Mouse (Mus musculus): ENCODE results near the gene Sox21. TPM values are rescaled to one million over a fixed set of nuclear protein-coding genes. Genes with fewer than 3 reads are reported as not detected.
A peak's percentile ranks its signal among the peaks of the same experiment; 100 is the strongest.

Gene Sox21
- not detected in 2 replicates for total RNA-seq (2017)

- ATAC-seq (replicated peaks in 1 of 2; ENCODE audit: insufficient read depth in 1 of 2, low FRiP score in 2 of 2, low TSS enrichment in 1 of 2, low read depth in 1 of 2, poor library complexity in 2 of 2, severe bottlenecking in 2 of 2), result peak; percentile 27 to 47; a peak in 1 of 4 replicates
Observed at GRCm38 (mm10) chr14:118236886-118237289, at the start of gene Sox21. Gene Sox21, minus strand, starts transcription at chr14:118237030.

DNA sequence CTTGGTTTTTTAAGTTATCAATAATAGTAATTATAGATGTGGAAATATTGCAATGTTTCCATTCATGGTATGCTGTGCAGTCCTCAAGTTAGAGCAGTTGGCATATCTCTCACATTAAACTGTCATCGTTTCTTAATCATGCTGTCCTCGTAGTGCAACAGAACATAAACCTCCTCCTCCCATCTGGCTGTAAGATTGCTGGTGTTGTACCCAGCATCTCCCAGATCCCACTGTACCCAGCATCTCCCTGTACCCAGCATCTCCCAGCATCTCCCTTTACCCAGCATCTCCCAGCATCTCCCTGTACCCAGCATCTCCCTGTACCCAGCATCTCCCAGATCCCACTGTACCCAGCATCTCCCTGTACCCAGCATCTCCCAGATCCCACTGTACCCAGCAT is 49.3 kb upstream of the Sox21 start:
- ATAC-seq (replicated peaks in 1 of 2; ENCODE audit: insufficient read depth in 1 of 2, low FRiP score in 2 of 2, low TSS enrichment in 1 of 2, low read depth in 1 of 2, poor library complexity in 2 of 2, severe bottlenecking in 2 of 2), result no peak

- ATAC-seq (replicated peaks in 1 of 2; ENCODE audit: insufficient read depth in 1 of 2, low FRiP score in 2 of 2, low TSS enrichment in 1 of 2, low read depth in 1 of 2, poor library complexity in 2 of 2, severe bottlenecking in 2 of 2), result no peak
Observed at GRCm38 (mm10) chr14:118282917-118283316, 46.1 kb upstream of the Sox21 start.

DNA sequence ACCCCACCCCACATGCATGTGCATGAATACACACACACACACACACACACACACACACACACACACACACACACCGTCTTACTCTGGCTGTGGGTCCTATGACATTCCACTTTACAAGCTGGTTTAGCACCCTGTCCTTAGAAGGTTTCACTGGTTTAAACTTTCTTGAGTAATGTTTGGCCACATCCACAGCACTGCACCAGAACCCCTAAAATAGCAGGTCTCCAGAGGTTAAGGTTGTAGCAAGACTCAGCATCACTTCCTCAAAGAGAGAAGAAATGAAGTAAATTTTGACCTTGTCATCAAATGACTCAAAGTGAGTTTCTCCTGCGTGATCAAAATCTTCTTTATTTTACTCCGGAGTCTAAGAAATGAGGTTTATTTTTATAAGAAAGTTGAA is 45.4 kb upstream of the Sox21 start:
- no peak; a peak in 1 of 4 replicates for ATAC-seq (replicated peaks in 1 of 2; ENCODE audit: insufficient read depth in 1 of 2, low FRiP score in 2 of 2, low TSS enrichment in 1 of 2, low read depth in 1 of 2, poor library complexity in 2 of 2, severe bottlenecking in 2 of 2)

DNA sequence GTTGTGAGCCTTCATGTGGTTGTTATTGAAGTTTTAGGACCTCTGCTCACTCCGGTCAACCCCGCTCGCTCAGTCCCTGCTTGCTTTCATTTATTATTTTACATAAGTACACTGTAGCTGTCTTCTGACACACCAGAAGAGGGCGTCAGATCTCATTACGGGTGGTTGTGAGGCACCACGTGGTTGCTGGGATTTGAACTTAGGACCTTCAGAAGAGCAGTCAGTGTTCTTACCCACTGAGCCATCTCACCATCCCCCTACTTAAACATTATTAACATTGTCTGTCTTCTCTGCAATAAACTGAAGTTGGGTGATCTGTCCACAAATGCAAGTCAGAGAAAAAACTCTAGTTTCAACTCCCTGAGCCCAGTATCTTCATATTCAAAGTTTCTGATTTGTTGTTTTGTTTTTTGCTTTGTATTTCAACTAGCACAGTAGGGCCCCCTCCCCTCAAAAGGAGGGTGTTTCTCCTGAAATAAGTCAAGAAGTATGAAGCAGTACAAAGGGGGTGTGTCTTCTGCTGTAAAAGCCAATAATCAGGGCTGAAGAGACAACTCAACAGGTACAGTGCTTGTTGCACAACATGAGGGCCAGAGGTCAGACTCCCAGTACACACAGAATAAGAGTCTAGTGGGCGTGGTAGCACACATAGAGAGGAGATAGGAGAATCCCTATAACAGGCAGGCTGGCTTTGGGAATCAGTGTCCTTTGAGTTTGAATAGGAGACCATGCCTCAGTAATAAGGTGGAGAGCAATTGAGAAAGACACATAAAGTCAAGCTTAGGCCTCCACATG is 41.1 kb upstream of the Sox21 start:
- no peak for ATAC-seq (replicated peaks in 1 of 2; ENCODE audit: insufficient read depth in 1 of 2, low FRiP score in 2 of 2, low TSS enrichment in 1 of 2, low read depth in 1 of 2, poor library complexity in 2 of 2, severe bottlenecking in 2 of 2)

DNA sequence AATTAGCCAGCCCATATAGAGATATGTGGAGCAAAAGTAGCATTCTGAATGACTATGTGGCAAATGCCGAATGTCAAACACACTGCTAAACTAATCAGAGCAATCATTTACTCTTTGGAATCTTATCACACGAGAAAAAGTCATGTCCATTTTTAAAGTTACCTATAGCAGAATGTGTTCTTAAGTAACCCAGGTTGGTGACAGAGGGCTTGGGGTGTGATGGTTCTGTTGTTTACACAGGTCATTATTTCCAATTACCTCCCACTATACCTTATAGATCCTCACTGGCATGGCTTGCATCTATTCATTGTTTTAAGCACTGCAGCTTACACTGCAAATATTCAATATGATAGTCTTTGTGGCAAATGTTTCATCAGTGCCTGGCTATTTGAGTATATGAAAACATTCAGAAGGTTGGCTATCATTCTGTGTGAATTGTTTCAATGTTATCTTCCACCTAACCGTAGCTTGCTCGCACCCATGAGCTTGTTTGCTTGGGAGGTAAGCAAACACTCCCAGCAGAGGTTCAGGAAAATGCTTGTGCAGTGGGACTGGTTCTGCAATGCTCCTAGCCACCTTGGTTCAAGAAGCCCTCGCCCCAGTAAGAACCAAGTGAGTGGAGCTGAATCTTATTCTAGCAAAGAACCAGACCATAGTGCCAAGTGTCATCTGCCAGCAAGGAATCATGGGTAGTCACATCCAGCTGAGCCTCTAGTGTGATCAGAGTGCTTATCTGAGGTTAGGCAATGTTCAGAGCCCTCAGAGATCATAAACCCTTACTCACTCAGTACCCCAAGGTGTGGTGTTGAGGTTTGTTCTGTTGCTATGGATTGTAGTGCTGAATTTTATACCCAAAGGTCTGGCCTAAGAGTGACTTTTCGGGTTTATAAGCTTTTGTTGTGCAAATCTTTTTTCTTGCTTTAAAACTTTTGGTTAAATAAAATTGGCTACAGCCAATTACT is 36.0 kb upstream of the Sox21 start:
- no peak for ATAC-seq (replicated peaks in 1 of 2; ENCODE audit: insufficient read depth in 1 of 2, low FRiP score in 2 of 2, low TSS enrichment in 1 of 2, low read depth in 1 of 2, poor library complexity in 2 of 2, severe bottlenecking in 2 of 2)

DNA sequence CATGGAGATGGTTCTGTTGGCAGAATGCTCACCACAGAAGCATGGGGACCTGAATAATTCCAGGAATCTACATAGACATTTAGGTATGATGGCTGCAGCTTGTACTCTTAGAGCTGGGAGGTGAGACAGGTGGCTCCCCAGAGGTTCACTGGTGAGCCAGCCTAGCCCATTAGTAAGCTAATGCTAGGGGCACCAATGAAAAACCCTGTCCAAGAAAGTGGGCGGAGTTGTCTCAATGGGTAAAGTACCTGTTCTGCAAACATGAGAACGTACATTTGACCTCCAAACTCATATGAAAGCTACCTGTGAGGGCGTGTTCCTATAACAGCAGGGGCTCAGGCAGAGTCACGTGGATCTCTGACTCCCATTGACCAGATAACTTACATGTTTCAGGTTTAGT is 32.0 kb upstream of the Sox21 start:
- no peak for ATAC-seq (replicated peaks in 1 of 2; ENCODE audit: insufficient read depth in 1 of 2, low FRiP score in 2 of 2, low TSS enrichment in 1 of 2, low read depth in 1 of 2, poor library complexity in 2 of 2, severe bottlenecking in 2 of 2)

DNA sequence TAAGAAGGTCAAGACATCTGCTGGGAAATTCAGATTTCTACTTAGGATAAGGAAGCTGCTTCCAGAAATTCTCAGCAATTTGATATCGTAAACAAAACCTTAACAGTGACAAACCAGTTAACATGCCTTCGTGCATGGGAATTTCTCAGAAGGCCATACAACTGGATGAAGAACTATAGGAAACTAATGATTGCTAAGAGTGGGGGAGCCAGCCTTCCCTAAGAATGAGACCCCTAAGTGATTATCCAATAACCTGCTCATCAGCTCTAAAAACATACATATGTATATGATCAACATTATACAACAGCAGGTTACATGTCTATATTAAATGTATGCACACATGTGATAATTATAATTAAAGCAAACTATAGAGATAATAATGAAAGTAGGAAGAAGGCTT is 29.8 kb upstream of the Sox21 start, which contains the start of gene Gm9376:
Gene Gm9376 (plus strand): TSS at position 301 of the 400 bp plus-strand sequence.
- no peak for ATAC-seq (replicated peaks in 1 of 2; ENCODE audit: insufficient read depth in 1 of 2, low FRiP score in 2 of 2, low TSS enrichment in 1 of 2, low read depth in 1 of 2, poor library complexity in 2 of 2, severe bottlenecking in 2 of 2)

GRCm38 (mm10) chr14:118253381-118253780 is 16.6 kb upstream of the Sox21 start:
- ATAC-seq (replicated peaks in 1 of 2; ENCODE audit: insufficient read depth in 1 of 2, low FRiP score in 2 of 2, low TSS enrichment in 1 of 2, low read depth in 1 of 2, poor library complexity in 2 of 2, severe bottlenecking in 2 of 2), result no peak

- no peak for ATAC-seq (replicated peaks in 1 of 2; ENCODE audit: insufficient read depth in 1 of 2, low FRiP score in 2 of 2, low TSS enrichment in 1 of 2, low read depth in 1 of 2, poor library complexity in 2 of 2, severe bottlenecking in 2 of 2)
Observed at GRCm38 (mm10) chr14:118241416-118241815, 4.6 kb upstream of the Sox21 start.

GRCm38 (mm10) chr14:118239351-118239750 is 2.5 kb upstream of the Sox21 start:
- no peak for ATAC-seq (replicated peaks in 1 of 2; ENCODE audit: insufficient read depth in 1 of 2, low FRiP score in 2 of 2, low TSS enrichment in 1 of 2, low read depth in 1 of 2, poor library complexity in 2 of 2, severe bottlenecking in 2 of 2)

- no peak for ATAC-seq (replicated peaks in 1 of 2; ENCODE audit: insufficient read depth in 1 of 2, low FRiP score in 2 of 2, low TSS enrichment in 1 of 2, low read depth in 1 of 2, poor library complexity in 2 of 2, severe bottlenecking in 2 of 2)
Observed at GRCm38 (mm10) chr14:118237786-118238185, 956 bp upstream of the Sox21 start.

GRCm38 (mm10) chr14:118235973-118236885 is 601 bp downstream of the Sox21 start:
- ATAC-seq (replicated peaks in 1 of 2; ENCODE audit: insufficient read depth in 1 of 2, low FRiP score in 2 of 2, low TSS enrichment in 1 of 2, low read depth in 1 of 2, poor library complexity in 2 of 2, severe bottlenecking in 2 of 2), result peak in 1 of 2 experiments; percentile 22; a peak in 1 of 4 replicates

- ATAC-seq (replicated peaks in 1 of 2; ENCODE audit: insufficient read depth in 1 of 2, low FRiP score in 2 of 2, low TSS enrichment in 1 of 2, low read depth in 1 of 2, poor library complexity in 2 of 2, severe bottlenecking in 2 of 2), result no peak
Observed at GRCm38 (mm10) chr14:118235361-118235972, 1.4 kb downstream of the Sox21 start.

DNA sequence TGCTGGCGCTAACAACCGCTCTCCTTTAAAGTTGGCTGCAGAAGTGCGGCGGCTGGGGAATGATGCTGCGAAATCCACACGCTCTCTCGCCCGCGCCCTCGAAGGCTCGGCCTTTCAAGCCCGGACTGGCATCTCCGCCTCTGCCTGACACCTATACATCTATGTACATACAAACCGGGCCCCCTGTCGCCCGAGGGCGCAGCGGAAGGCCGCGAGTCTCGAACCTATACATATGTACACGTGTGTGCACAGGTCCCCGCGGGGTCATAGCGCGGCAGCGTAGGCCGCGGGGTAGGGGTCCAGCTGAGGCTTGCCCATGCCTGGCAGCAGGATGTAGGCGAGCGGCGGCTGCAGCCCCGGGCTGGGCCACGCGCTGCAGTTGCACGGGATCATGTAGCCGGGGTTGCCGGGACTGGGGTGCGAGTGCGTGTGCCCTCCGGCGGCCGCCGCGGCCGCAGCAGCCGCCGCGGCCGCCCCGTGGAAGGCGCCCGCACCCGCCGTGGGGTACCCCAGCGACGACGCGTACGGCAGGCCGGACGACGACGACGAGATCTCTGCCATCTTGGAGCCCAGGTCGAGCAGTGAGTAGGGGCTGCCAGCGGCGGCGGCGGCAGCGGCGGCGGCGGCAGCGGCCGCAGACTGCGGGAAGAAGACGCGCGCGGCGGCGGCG is 2.2 kb downstream of the Sox21 start:
- ATAC-seq (replicated peaks in 1 of 2; ENCODE audit: insufficient read depth in 1 of 2, low FRiP score in 2 of 2, low TSS enrichment in 1 of 2, low read depth in 1 of 2, poor library complexity in 2 of 2, severe bottlenecking in 2 of 2), result 0 out of 4 replicates have a peak, but pooled peaks of 1 of the 2 experiments have one; percentile 20

GRCm38 (mm10) chr14:118233786-118234540 is 2.9 kb downstream of the Sox21 start:
- no peak for ATAC-seq (replicated peaks in 1 of 2; ENCODE audit: insufficient read depth in 1 of 2, low FRiP score in 2 of 2, low TSS enrichment in 1 of 2, low read depth in 1 of 2, poor library complexity in 2 of 2, severe bottlenecking in 2 of 2)

Data from hematopoietic stem cell, adult 5-6 weeks (primary cell).